Mouse (Mus musculus): ENCODE results near the gene Ubtd2.

DNA sequence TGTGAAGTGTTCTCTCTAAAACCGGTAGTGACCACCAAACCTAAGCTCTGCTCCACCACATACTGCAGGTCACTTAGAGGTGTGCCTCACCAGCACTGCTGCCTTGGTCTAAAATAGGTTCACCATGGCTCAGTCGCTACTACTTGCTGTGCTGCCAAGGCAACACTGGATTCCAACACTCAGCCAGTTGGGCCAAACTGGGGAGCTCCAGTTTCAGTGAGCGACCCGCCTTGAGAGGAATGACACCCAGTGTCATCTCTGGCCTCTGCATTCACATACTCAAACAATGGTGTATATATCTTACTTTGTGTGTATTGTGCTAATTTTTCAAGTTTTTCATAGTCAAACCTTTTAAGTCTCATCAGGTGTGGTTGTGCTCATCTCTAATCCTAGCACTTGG is 63.6 kb downstream of the Ubtd2 start:
- no peak for TF ChIP-seq EP300 (IDR thresholded peaks at IDR 0.05; ENCODE audit: low read depth)
- TF ChIP-seq CTCF (IDR thresholded peaks at IDR 0.05; ENCODE audit: low read depth), result no peak

Data from heart, postnatal 0 days (tissue).